Mouse (Mus musculus) thymus, postnatal 36 days (tissue): ENCODE results near the gene Nell2.
"Not testable (repeated sequence)": the region's sequence is repeated elsewhere in the genome, so short reads cannot be mapped to it uniquely, and the experiment has no call there.

ENCODE experiments used
- DNase-seq, 2 experiments: peaks; one replicate each; pipeline ENCODE4 v3.0.0; 2022; ENCODE audit warnings: mixed read lengths in 2 of 2

The Nell2 gene

DNA sequence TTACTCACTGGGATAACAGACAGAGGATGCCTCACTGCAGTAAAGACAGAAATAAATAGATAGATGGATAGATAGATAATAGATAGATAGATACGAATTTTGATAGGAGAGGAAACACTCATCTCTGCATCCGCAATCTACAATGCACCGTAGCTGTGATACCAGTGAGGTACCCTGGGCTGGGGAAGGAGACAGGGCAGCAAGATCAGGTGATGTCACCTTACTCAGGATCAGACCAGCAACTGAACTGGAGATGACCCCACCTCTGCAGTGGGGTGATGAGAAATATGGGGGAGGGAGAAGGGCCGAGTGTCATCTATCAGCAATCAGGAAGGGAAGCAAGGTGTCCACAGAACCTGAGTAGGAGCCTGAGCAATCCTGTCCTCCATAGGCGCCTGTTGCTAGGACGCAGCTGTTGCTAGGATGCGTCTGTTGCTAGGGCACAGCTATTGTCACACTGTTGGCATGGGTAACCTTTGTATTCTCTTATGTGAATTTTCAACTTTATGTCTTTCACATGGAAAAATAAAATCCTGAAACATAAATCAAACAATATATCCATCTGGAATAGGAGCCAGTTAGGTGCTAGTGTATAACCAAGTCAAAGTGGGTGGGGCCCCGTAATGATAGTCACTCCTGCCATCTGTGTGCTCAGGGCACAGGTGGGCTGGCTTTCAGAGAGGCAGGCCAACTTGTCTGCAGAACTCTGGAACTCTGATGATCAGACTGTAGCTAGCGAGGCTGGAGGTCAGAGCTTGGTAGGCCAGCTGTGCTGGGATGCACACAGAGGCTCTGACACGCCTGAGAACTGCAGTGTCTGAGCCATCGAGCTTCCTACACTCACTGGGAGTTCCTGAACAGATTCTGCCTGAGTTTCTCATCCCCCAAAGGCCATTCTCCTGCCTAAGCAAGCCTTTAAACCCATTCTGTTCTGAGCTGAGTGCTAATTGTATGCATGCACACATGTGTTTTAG lies 193.7 kb downstream of the Nell2 start:
- no peak for DNase-seq

DNA sequence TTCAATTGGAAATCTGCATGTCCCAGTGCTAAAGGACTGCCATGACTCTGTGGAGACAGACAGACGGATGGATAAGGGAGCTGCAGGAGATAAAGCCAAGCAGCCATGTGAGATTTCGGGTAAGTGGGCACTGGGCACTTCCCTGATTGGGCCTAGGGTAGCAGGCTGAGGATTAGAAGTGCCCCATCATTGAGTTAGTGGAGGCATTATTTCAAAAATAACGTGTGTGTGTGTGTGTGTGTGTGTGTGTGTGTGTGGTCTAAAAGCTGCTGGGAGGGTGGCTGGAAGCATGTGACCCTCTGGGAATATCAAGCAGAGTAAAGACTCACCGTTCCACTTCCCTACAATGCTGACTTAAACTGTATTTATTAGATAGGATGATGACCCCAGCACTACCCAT lies 195.1 kb downstream of the Nell2 start:
- DNase-seq: no peak

- DNase-seq: no peak
Observed at GRCm38 (mm10) chr15:95330926-95331325, 197.4 kb downstream of the Nell2 start.

DNA sequence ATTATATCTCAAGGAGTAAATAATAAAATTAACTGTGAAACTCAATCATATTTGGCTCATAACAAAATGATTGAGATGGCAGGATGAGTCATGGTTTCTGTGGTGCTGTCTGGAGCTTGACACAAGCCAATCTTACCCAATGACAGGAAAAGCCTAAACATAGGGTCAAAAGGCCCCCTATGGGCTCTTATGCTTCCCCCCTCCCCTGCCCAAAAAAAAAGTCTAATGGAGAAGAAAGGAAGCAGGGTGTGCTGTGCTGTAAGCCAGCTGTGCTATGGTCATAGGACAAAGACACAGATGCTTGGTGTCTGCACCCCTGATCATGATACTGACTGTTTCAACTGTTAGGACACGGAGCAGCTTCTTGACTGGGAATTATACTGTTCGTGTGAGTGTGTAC lies 205.6 kb downstream of the Nell2 start:
- DNase-seq: no peak

DNA sequence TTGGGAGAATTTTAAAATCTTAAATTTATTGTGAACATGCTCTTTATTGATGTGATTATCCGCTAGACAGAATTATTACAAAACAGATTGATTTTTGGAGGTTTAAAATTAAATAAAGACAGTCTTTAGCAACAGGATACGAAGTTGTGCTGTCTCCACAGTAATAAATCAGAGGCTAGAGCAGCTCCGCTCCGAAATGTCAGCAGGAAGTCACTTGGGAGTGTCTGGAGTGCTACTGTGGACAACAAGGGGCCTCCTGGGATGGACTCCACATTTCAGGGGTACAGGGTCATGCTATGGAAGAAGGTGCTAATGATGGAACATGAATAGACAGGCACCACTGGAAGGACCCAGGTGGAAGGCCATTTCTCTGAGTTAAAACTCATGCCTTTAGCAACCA lies 211.7 kb downstream of the Nell2 start:
- no peak for DNase-seq

- DNase-seq: no peak
Observed at GRCm38 (mm10) chr15:95314808-95315145, 213.6 kb downstream of the Nell2 start.

GRCm38 (mm10) chr15:95314121-95314807 lies 214.1 kb downstream of the Nell2 start:
- DNase-seq: no peak

DNA sequence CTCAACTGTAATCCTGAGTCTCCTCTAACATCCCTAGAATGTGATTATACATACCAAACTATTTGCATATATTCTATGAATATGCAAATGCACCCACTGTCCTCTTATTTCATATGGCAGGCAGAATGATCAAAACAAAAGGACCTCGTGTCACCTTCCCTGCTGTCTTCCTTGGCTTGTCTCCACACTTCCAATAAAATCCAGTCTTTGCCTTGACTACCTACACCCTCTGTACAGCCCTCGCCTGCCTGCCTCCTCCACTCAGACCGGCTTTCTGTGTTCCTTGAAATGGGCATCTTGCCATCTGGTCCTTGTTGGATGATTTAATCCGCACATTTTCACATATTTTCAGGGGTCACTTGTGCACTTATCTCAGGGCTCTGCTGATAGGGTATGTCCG lies 215.1 kb downstream of the Nell2 start:
- no peak for DNase-seq

- DNase-seq: no peak
Observed at GRCm38 (mm10) chr15:95304102-95304501, 224.3 kb downstream of the Nell2 start.

DNA sequence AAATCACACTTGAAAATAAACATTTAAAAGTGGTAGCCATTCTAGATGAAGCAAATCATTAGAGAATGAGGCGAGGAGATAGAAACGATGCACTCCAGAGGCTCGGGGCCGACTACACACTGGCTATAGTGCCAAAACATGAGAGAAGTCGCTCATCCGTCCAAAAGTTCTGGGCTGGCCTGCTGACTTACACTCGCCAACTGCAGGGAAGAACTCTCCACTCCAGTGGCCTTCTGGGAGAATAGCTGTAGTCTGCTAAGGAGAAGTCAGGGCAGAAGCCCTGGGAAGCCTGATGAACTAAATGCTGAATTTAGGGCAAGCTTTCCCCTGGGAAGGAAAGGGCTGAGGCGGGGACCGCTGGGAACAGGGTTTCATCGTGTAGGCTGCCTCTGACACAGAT lies 231.8 kb downstream of the Nell2 start:
- DNase-seq: no peak

GRCm38 (mm10) chr15:95289047-95289446 lies 239.3 kb downstream of the Nell2 start:
- DNase-seq: no peak

DNA sequence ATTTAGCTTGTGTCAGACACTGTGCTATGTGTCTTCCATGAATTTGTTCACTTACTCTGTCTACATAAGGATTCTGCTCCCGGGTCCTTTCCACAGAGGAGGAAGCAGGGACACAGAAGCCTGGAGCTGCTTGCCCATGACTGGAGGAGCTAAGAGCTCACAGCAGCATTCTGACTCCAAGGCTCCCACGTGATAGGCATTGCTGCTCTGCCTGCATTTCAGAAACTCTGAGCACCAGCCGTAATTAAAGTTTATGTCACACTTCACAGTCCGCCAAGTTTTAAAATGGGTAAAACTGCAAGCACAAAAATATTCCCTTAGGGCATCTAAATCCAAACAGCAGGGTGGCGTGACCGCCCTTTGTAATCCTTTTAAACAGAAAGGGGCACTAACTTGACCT lies 243.2 kb downstream of the Nell2 start:
- no peak for DNase-seq

DNA sequence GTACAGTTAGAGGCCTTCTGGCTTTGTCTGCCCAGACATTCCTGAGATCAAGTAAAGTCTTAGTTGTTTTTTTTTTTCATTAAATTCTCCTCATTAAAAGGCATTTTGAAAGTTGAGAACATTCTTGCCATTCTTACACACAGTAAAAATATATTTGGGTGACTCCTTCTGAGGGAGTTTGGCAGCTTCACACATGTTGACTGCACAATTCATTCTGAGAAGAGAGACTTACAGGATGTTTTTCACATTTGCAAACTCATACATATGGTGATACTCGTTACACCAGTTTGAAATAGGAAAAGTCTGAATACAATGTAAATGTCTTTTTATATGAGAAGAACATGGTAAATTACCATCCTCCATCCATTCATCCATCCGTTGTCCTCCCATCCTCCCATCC lies 247.4 kb downstream of the Nell2 start:
- DNase-seq: no peak

GRCm38 (mm10) chr15:95278001-95278400 lies 250.4 kb downstream of the Nell2 start:
- DNase-seq: no peak

DNA sequence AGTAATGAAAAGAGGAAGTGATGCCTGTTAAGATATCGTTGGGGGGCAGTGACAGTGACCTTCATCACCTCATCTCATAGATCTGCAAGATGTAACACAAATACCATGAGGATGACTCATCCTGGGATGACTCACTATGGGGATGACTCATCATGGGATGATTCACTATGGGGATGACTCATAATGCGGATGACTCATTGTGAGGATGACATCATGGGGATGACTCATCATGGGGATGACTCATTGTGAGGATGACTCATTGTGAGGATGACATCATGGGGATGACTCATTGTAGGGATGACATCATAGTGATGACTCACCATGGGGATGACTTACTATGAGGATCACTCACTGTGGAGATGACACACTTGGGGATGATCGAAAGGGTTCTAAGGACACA lies 251.8 kb downstream of the Nell2 start:
- no peak for DNase-seq

DNA sequence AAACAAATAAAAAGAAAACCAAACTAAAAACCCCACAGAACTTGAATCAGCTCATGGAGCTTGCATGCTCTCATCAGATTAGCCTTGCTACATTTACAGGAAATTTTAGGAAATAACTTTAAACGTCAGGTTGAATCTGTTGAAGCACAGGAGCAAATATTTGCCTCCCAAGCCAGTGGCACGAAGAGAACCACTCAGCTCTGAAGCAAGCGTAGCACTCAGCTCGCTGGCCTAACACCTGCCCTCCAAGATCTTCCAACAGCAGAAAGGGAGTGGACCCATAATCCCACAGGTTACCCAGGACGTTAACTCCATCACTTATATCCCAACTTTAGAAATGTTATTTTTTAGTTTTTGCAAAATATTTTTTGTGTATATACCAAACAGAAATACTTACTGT lies 252.8 kb downstream of the Nell2 start:
- DNase-seq: no peak

- no peak for DNase-seq
Observed at GRCm38 (mm10) chr15:95273236-95273635, 255.1 kb downstream of the Nell2 start.

DNA sequence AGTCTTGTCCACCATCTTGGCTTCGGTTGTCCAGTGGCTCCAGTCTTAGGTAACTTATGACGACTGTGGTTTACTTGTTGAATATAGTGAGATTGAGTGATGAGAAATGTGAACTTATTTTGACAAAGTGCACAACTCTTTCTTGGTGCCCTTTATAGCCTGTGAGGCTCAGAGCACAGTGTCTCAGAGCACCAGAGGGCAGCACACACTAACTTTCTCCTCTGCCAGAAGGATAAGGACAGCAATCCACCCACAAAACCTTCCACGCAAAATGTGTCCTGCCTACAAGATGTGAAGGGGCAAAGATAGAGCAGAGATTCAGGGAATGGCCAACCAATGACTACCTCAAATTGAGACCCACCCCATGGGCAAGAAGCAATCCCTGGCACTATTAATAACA lies 256.2 kb downstream of the Nell2 start:
- no peak for DNase-seq

GRCm38 (mm10) chr15:95259671-95260450 lies 268.5 kb downstream of the Nell2 start:
- DNase-seq: no peak

DNA sequence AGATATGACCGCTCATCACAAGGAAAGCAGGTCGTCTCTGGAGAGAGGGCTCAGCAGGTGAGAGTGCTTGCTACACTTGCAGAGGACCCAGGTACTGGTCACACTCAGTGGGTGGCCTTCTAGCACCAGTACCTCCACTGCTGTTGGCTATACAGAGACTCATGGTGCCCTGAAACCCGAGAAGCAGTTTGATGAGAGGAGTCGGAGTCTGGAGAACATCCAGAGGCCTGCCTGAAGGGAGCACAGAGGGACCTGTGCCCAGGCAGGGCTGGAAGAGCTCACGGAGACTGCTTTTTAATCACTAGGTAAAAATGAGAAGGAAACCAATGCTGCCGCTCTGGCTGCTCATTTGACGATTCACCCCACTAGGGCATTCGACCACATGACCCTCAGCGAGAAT lies 271.2 kb downstream of the Nell2 start:
- no peak for DNase-seq

DNA sequence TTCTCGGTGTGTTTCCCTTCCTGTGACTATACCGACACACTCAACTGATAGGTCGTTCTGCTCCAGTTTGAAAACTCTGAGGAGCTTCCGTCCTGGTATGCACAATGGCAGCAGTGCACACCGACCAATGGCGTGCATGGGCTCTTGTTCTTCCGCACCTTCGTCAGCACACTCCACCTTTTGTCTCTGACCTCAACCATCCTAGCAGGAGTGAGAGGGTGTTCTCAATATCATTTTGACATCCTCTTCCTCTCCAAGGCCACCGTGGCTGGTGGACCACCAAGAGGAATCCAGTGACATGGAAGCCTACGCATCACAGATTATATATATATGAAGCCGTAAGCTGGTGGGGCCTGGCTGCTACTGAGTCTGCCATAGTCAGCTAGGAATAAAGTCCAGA lies 282.8 kb downstream of the Nell2 start:
- no peak for DNase-seq

DNA sequence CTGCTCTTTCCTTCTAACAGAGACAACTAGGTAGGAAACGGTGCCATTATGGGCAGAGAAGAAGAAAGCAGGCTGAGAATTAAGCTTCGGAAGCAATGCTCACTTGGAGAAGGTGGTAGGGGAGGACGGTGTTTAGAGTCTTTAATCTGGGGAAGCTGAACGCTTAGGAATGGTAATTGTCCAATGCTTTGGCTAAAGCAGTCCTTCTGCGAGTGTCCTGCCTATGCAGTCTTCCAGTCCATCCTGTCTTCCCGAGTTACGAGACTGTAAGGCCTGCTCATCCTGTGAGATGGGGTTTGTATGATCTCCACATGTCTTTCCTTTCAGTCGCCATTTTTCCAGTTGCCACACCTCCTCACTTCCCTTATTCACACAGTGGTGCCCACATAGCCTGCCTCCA lies 284.5 kb downstream of the Nell2 start:
- DNase-seq: no peak

GRCm38 (mm10) chr15:95241161-95241560 lies 287.2 kb downstream of the Nell2 start:
- DNase-seq: no peak

GRCm38 (mm10) chr15:95237021-95237420 lies 291.3 kb downstream of the Nell2 start:
- DNase-seq: not testable (repeated sequence)
